Mouse (Mus musculus): ENCODE measurements around the gene Brd2.

The Brd2 gene

DNA sequence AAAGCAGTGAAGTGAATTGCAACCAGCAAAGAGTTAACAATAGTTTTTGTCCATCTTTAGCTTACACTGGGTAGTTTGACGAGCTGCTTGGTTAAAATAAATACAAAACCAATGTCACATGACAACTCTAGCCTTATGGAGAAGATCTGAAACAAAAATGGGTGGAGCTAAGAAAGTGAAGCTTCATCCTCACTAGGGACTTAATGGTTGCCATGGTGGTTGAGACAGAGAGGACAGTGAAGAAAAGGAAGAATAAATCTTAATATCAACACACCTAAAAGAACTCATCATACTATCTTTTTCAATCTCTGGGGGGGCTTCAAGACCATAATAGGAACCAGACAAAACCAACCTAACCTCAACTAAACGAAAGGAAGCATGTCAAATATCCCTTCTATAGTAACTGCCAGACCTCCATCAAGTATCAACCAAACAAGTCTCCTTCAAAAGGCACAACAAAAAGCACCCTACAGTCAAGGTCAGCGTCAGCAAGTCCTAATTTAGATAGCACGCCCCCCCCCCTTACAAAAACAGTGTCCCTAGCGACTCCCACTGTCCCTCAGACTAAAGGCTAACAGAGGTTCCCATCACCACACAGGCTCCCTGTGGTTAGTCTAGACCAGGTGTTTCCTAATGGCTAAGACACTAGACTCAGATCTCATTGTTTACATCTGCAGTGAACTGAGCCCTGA, 4.9 kb downstream of the Brd2 start:
- intact Hi-C loops (cut with DNase I): loop anchor here (5.0 kb wide), 1 partner anchor 80 kb away; the partner anchor contains the start of gene Col11a2

- intact Hi-C loops (cut with DNase I): loop anchor here (5.0 kb wide), 1 partner anchor 80 kb away; the partner anchor contains the start of gene Col11a2
These were observed 5.6 kb downstream of the Brd2 start for GRCm38 (mm10) chr17:34116736-34117370.

DNA sequence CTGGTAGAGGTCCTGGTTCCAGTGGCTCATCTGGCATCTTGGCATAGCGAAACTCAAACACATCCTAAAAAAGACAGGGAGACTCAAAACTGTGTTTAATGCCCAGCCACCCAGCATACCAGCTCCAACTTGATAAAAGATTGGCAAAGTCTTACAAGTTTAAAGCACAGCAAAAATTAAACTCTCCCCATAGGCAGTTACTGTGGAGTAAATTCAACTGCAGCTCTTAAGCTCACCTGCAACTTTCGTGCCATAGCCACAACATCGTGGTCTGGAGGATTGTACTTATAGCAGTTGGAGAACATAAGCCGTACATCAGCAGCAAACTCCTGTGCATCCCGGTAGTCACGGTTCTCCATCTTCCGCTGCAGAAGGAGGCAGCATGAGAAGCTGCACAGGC, 8.3 kb downstream of the Brd2 start:
- intact Hi-C loops (cut with DNase I): no loop called here

- intact Hi-C loops (cut with DNase I): no loop called here
These were observed 12.1 kb downstream of the Brd2 start for GRCm38 (mm10) chr17:34110309-34110708.

DNA sequence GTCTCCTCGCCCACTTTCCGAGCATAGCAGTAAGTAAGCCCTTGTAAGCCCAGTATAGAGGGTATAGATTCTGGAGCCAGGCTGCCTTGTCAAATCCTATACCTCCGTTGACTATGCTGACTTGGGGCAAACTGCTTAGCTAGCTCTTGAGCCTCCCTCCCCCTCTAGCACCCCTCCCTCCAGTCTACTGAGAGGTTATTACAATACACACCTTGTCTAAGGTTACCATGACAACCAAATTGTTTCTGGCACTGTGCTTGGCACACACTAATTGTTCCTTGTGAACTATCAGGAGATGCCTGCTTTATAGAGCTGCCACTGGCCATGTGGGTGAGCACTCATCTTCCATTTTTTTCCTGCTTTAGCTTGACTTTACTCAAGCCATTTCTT, 12.6 kb downstream of the Brd2 start:
- intact Hi-C loops (cut with DNase I): no loop called here

DNA sequence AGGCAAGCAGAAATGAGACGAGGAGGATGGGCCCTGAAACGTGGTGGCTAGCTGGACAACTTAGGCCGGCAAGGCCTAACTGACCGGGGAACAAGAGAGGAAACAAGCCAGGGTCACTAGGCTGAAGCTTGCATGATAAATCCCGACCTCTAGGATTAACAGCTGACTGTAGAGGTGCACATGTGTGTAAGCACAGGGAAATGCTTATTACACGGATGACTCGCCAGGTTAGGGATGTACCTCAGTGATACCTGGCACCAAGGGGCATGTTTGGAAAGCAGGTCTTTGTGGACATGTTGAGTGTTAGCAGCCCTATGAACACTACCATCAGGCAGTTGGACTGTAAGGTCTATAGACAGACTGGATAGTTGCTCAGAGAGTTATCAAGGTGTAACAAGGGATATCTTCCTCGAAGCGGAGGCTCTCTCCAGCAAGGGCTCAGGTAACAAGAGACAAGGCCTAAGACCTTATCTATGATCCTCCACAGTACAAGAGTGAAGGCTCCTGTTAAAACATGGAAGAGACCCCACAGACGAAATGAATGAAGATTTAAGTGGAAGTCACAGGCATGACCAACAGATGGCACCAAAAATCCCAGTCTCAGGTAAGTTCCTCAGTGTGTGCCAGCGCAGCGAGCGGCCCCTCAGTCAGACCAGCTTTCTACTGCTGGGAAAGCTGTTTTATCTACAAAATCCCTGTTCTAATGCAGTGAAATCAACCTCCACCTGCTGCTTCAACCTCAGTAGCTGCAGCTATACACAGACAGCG, 13.2 kb downstream of the Brd2 start:
- intact Hi-C loops (cut with DNase I): no loop called here

GRCm38 (mm10) chr17:34108460-34108859, 14.0 kb downstream of the Brd2 start:
- intact Hi-C loops (cut with DNase I): no loop called here

GRCm38 (mm10) chr17:34107109-34107867, 15.1 kb downstream of the Brd2 start:
- intact Hi-C loops (cut with DNase I): no loop called here

GRCm38 (mm10) chr17:34106555-34106954, 15.9 kb downstream of the Brd2 start:
- intact Hi-C loops (cut with DNase I): no loop called here

DNA sequence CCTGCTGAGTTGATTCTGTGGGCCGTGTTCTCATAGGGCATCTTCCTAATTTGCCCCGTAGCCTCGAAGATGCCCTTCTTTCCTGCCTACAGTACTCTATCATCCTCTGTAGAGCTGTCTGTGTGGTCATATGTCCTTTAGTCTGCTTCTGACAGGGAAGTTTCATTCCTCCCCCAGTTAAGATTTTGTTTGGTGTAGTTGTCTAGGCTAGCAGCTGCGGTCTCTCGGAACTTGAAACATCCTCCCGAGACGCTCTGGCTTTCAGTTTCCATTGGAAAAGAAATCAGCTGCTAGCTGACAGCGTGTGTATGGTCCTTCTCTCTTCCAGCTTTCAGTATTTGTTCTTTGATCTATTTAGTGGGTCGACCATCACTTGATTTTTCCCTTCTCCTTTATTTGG, 17.6 kb downstream of the Brd2 start:
- intact Hi-C loops (cut with DNase I): no loop called here

GRCm38 (mm10) chr17:34102831-34103230, 19.6 kb downstream of the Brd2 start:
- intact Hi-C loops (cut with DNase I): no loop called here

GRCm38 (mm10) chr17:34101604-34102032, 20.8 kb downstream of the Brd2 start:
- intact Hi-C loops (cut with DNase I): no loop called here

DNA sequence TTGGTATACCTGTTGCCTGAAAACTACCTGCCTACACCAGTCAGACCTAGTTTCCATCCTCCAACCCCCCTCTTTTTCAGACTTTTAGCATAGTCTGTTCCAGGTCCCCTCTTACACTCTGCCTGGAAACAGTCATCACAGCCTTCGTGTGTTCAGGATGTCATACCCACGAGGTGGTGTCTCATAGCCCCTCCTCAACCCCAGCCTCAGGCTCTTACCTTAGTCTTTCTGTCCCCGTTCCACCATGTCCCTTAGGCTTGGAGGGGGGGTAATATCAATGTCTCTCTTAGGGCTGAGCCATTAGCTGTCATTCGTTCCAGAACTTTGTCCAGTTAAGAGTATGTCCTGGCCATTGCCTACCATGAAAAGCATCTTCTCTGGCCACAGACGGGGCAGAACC, 21.2 kb downstream of the Brd2 start:
- intact Hi-C loops (cut with DNase I): no loop called here

- intact Hi-C loops (cut with DNase I): no loop called here
These were observed 22.9 kb downstream of the Brd2 start for GRCm38 (mm10) chr17:34099531-34099930.

DNA sequence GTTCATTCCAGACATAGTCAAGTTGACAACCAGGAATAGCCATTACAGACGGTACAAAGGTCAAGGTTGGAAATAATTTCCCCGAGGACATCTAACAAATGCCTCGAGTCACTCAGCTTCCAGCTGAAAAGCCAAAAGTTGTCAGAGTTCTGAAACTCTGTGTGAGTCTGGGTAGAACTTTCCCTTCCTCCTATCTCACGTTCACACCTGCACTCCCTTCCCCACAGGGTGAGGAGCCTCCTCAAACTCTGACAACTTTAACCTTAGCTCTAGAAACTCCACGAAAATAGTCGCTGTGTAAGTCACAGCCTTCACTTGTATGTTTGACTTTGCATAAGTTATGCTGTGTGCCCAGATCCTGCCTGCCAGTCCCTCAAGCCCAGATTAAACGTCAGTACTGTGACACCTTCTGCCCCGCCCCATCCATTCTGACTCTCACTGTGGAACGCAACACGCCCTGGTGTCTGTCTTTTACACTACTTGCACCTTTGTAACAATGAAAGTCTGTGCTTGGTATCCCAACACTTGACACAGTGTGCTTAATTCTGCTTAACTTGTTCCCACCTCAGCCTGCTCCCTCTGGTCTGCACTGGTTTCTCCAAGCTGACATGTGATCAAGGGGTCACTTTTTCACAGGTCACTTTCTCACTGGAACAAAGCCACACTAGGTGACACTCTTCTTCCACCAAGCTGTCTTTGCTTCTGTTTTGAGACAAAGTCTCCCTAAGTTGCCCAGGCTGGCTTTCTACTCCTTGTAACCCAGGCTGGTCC, 23.5 kb downstream of the Brd2 start:
- intact Hi-C loops (cut with DNase I): no loop called here

DNA sequence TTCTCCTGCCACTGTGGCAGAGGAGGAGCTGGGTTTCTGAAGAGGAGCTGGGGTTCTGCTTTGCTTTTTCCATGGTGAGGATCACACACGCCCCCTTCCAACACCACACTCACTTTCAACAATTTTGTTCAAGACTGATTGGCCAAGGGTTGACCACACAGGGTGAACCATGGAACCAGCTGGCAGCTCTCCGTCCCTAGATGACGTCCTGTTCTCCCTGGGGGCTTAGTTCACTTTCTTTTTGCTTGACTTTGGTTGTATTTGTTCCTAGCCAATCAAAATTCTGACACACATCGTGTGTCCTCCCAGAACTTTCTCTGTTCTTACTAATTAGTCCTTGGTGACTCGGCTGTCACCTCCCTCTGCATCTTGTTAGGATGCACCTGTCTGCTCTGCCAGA, 25.2 kb downstream of the Brd2 start:
- intact Hi-C loops (cut with DNase I): no loop called here

- intact Hi-C loops (cut with DNase I): no loop called here
These were observed 25.9 kb downstream of the Brd2 start for GRCm38 (mm10) chr17:34096497-34097010.

DNA sequence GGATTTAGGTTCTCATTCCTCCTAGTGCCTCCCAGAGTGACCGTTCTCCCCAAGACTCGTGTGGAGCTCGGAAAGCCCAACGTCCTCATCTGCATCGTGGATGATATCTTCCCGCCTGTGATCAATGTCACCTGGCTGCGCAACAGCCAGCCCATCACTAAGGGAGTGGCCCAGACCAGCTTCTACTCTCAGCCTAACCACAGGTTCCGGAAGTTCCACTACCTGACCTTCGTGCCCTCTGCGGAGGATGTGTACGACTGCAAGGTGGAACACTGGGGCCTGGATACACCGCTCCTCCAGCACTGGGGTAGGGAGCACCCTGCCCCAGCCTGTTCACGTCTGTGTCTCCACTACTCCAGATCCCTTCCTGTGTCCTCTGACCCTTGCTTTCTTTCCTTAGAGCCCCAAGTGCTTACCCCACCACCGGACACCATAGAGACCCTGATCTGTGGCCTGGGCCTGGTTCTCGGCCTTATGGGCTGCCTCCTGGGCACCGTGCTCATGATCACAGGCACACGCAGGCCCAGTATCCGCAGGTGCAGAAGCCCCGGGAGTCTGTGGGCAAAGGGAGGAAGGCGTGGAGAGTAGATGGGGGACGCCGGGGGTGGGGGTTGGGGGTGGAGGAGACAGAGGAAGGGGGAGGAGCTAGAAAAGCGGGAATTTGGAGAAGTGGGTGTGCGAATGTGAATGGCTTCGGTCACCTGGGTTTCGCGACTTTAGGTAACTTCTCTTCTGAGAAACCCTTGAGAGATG, 28.0 kb downstream of the Brd2 start:
- intact Hi-C loops (cut with DNase I): no loop called here

DNA sequence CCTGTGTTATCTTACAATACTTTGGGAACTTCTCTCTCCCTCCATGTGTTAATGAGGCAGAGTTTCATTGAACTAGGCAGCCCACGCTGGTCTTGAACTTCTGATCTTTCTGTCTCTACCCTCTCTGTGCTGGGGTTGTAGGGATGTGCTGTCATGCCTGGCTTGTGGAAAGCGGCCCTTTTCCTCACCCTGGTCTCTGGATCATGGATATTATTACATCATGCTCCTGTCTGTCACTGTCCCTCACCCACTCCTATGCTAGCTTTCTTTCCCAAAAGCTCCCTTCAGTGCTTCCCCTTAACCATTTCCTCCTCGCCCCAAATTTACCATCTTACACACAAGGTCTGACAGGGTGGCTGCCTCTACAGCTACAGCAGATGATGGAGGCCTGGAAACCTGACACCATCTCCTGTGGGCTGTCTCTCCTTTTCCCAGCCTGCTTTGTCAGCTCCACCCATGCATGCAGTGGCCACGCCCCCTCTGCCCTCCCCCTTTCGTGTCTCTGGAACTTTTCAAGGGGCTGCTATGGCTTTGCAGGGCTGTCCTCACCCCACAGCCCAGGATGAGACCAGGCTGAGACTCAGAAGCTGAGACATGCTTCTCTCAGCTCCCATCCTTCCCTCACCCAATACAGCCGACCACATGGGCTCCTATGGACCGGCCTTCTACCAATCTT, 29.1 kb downstream of the Brd2 start:
- intact Hi-C loops (cut with DNase I): no loop called here
